Mouse (Mus musculus): ENCODE data around the gene Gnmt. TPM values are rescaled to one million over a fixed set of nuclear protein-coding genes. Genes with fewer than 3 reads are reported as not detected.

The Gnmt gene
- polyA plus RNA-seq, 1 experiment from 2014 or later, result 0.36 TPM

GRCm38 (mm10) chr17:46734055-46734454, 5.1 kb upstream of the Gnmt start:
- no peak overlapping the region for H3K27ac ChIP-seq (ENCODE audit: low read depth, low read length)
- H3K9me3 ChIP-seq (ENCODE audit: control insufficient read depth, low read length), result no peaks in the 10 kb centered on the region
- no peak overlapping the region for H3K4me3 ChIP-seq (ENCODE audit: low read depth, low read length)
- ATAC-seq (replicated peaks; ENCODE audit: low FRiP score) (no peak), DNase-seq (ENCODE audit: low spot score) (no peak)
- 96% methylated on average over 3 of the region's 3 CpGs for WGBS
- H3K27me3 ChIP-seq (ENCODE audit: control insufficient read depth, insufficient read depth, low read length), result peaks cover 3% of the 10 kb centered on the region; the same call in 1 of the 2 replicates
- no peaks in the 10 kb centered on the region for H3K4me1 ChIP-seq (replicated peaks; ENCODE audit: control insufficient read depth, insufficient read depth, low read length)
- no peak overlapping the region for H3K4me2 ChIP-seq (ENCODE audit: low read depth, low read length, severe bottlenecking)
- no peaks in the 10 kb centered on the region; the same call in 1 of the 2 replicates for H3K36me3 ChIP-seq (ENCODE audit: control insufficient read depth, insufficient read depth, low read length)
- H3K9ac ChIP-seq (ENCODE audit: low read length), result no peak overlapping the region

- H3K36me3 ChIP-seq (ENCODE audit: control insufficient read depth, insufficient read depth, low read length), result no peaks in the 10 kb centered on the region
- H3K4me3 ChIP-seq (ENCODE audit: low read depth, low read length), result no peak overlapping the region
- WGBS, result 53% methylated on average over 11 of the region's 11 CpGs
- no peak for DNase-seq (ENCODE audit: low spot score)
- no peak for ATAC-seq (replicated peaks; ENCODE audit: low FRiP score)
- H3K9ac ChIP-seq (ENCODE audit: low read length), result no peak overlapping the region
- no peaks in the 10 kb centered on the region for H3K4me1 ChIP-seq (replicated peaks; ENCODE audit: control insufficient read depth, insufficient read depth, low read length)
- no peak overlapping the region for H3K4me2 ChIP-seq (ENCODE audit: low read depth, low read length, severe bottlenecking)
- H3K27ac ChIP-seq (ENCODE audit: low read depth, low read length), result no peak overlapping the region
- no peaks in the 10 kb centered on the region for H3K9me3 ChIP-seq (ENCODE audit: control insufficient read depth, low read length)
- H3K27me3 ChIP-seq (ENCODE audit: control insufficient read depth, insufficient read depth, low read length), result peaks cover 6% of the 10 kb centered on the region
Observed at GRCm38 (mm10) chr17:46728496-46728895, 472 bp downstream of the Gnmt start.

- 39% methylated on average over 6 of the region's 6 CpGs for WGBS
- H3K4me3 ChIP-seq (ENCODE audit: low read depth, low read length), result no peak overlapping the region
- H3K27me3 ChIP-seq (ENCODE audit: control insufficient read depth, insufficient read depth, low read length), result peaks cover 6% of the 10 kb centered on the region
- no peaks in the 10 kb centered on the region for H3K4me1 ChIP-seq (replicated peaks; ENCODE audit: control insufficient read depth, insufficient read depth, low read length)
- no peak overlapping the region for H3K4me2 ChIP-seq (ENCODE audit: low read depth, low read length, severe bottlenecking)
- no peaks in the 10 kb centered on the region for H3K36me3 ChIP-seq (ENCODE audit: control insufficient read depth, insufficient read depth, low read length)
- no peak overlapping the region for H3K9ac ChIP-seq (ENCODE audit: low read length)
- ATAC-seq (replicated peaks; ENCODE audit: low FRiP score) (no peak), DNase-seq (ENCODE audit: low spot score) (no peak)
- no peak overlapping the region for H3K27ac ChIP-seq (ENCODE audit: low read depth, low read length)
- no peaks in the 10 kb centered on the region for H3K9me3 ChIP-seq (ENCODE audit: control insufficient read depth, low read length)
Observed at GRCm38 (mm10) chr17:46728021-46728420, 947 bp downstream of the Gnmt start.

- Histone ChIP-seq H3K36me3 (ENCODE audit: control insufficient read depth, insufficient read depth, low read length) (no peaks in the 10 kb centered on the region), H3K4me3 (ENCODE audit: low read depth, low read length) (no peak overlapping the region), H3K9ac (ENCODE audit: low read length) (no peak overlapping the region), H3K4me2 (ENCODE audit: low read depth, low read length, severe bottlenecking) (no peak overlapping the region), H3K27me3 (ENCODE audit: control insufficient read depth, insufficient read depth, low read length) (peaks cover 6% of the 10 kb centered on the region), H3K27ac (ENCODE audit: low read depth, low read length) (no peak overlapping the region), H3K4me1 (replicated peaks; ENCODE audit: control insufficient read depth, insufficient read depth, low read length) (no peaks in the 10 kb centered on the region), H3K9me3 (ENCODE audit: control insufficient read depth, low read length) (no peaks in the 10 kb centered on the region)
- DNase-seq (ENCODE audit: low spot score), result no peak
- WGBS, result 90% methylated on average over 11 of the region's 11 CpGs
- ATAC-seq (replicated peaks; ENCODE audit: low FRiP score), result no peak
Observed at GRCm38 (mm10) chr17:46727271-46727670, 1.7 kb downstream of the Gnmt start.

GRCm38 (mm10) chr17:46725731-46726645, 3.0 kb downstream of the Gnmt start:
- Histone ChIP-seq H3K36me3 (ENCODE audit: control insufficient read depth, insufficient read depth, low read length) (no peaks in the 10 kb centered on the region), H3K27ac (ENCODE audit: low read depth, low read length) (no peak overlapping the region), H3K4me1 (replicated peaks; ENCODE audit: control insufficient read depth, insufficient read depth, low read length) (no peaks in the 10 kb centered on the region), H3K9me3 (ENCODE audit: control insufficient read depth, low read length) (no peaks in the 10 kb centered on the region), H3K4me3 (ENCODE audit: low read depth, low read length) (no peak overlapping the region), H3K27me3 (ENCODE audit: control insufficient read depth, insufficient read depth, low read length) (peaks cover 6% of the 10 kb centered on the region), H3K4me2 (ENCODE audit: low read depth, low read length, severe bottlenecking) (no peak overlapping the region), H3K9ac (ENCODE audit: low read length) (no peak overlapping the region)
- WGBS, result 94% methylated on average over 26 of the region's 26 CpGs
- no peak for DNase-seq (ENCODE audit: low spot score)
- ATAC-seq (replicated peaks; ENCODE audit: low FRiP score), result no peak

GRCm38 (mm10) chr17:46725273-46725672, 3.7 kb downstream of the Gnmt start:
- Histone ChIP-seq H3K9me3 (ENCODE audit: control insufficient read depth, low read length) (no peaks in the 10 kb centered on the region), H3K4me2 (ENCODE audit: low read depth, low read length, severe bottlenecking) (no peak overlapping the region), H3K9ac (ENCODE audit: low read length) (no peak overlapping the region), H3K27ac (ENCODE audit: low read depth, low read length) (no peak overlapping the region), H3K36me3 (ENCODE audit: control insufficient read depth, insufficient read depth, low read length) (no peaks in the 10 kb centered on the region), H3K4me3 (ENCODE audit: low read depth, low read length) (no peak overlapping the region), H3K27me3 (ENCODE audit: control insufficient read depth, insufficient read depth, low read length) (peaks cover 6% of the 10 kb centered on the region), H3K4me1 (replicated peaks; ENCODE audit: control insufficient read depth, insufficient read depth, low read length) (no peaks in the 10 kb centered on the region)
- DNase-seq (ENCODE audit: low spot score) (peak; percentile 74), ATAC-seq (replicated peaks; ENCODE audit: low FRiP score) (peak; percentile 43; the same call in 1 of the 2 replicates)
- WGBS, result 44% methylated on average over 9 of the region's 9 CpGs

GRCm38 (mm10) chr17:46724477-46725084, 4.4 kb downstream of the Gnmt start:
- Histone ChIP-seq H3K4me2 (ENCODE audit: low read depth, low read length, severe bottlenecking) (no peak overlapping the region), H3K4me3 (ENCODE audit: low read depth, low read length) (no peak overlapping the region), H3K9ac (ENCODE audit: low read length) (no peak overlapping the region), H3K36me3 (ENCODE audit: control insufficient read depth, insufficient read depth, low read length) (no peaks in the 10 kb centered on the region), H3K27me3 (ENCODE audit: control insufficient read depth, insufficient read depth, low read length) (peaks cover 5% of the 10 kb centered on the region), H3K4me1 (replicated peaks; ENCODE audit: control insufficient read depth, insufficient read depth, low read length) (no peaks in the 10 kb centered on the region), H3K9me3 (ENCODE audit: control insufficient read depth, low read length) (no peaks in the 10 kb centered on the region), H3K27ac (ENCODE audit: low read depth, low read length) (no peak overlapping the region)
- DNase-seq (ENCODE audit: low spot score), result no peak
- ATAC-seq (replicated peaks; ENCODE audit: low FRiP score), result no peak
- 87% methylated on average over 14 of the region's 20 CpGs for WGBS

GRCm38 (mm10) chr17:46721077-46721476, 7.9 kb downstream of the Gnmt start:
- DNase-seq (ENCODE audit: low spot score), result no peak
- WGBS, result 88% methylated on average over 7 of the region's 7 CpGs
- H3K27me3 ChIP-seq (ENCODE audit: control insufficient read depth, insufficient read depth, low read length), result no peaks in the 10 kb centered on the region
- H3K4me3 ChIP-seq (ENCODE audit: low read depth, low read length), result no peak overlapping the region
- H3K9ac ChIP-seq (ENCODE audit: low read length), result no peak overlapping the region
- H3K9me3 ChIP-seq (ENCODE audit: control insufficient read depth, low read length), result no peaks in the 10 kb centered on the region
- no peak overlapping the region for H3K27ac ChIP-seq (ENCODE audit: low read depth, low read length)
- no peak for ATAC-seq (replicated peaks; ENCODE audit: low FRiP score)
- H3K4me1 ChIP-seq (replicated peaks; ENCODE audit: control insufficient read depth, insufficient read depth, low read length), result no peaks in the 10 kb centered on the region
- H3K4me2 ChIP-seq (ENCODE audit: low read depth, low read length, severe bottlenecking), result no peak overlapping the region
- H3K36me3 ChIP-seq (ENCODE audit: control insufficient read depth, insufficient read depth, low read length), result no peaks in the 10 kb centered on the region; the same call in 1 of the 2 replicates
